Comparison of ENCODE assay signal across 9 mouse cellular contexts in the genomic region with DNA sequence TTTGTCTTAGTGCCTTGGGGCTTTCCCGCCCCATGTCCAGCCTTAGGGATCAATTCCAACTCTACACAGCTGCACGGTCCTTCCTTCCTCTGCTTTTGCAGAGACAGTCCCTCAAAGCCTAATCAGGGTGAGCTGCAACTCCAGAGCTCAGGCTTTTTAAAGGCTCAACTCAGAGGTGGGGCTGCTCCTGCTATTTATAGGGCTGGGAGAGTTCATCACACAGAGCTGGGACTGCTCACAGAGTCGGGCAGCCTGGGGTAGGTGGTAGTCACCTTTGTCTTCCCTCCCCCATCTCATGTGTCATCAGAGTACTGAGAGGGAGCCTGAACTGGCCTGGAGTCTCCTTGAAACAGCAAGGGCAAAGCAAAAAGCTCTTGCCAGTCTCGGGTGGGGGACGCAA. TPM values are rescaled to one million over a fixed set of nuclear protein-coding genes. Genes with fewer than 3 reads are reported as not detected.
DNase-seq lines count a peak whose midpoint lies in the region; ATAC-seq and TF ChIP-seq lines count a peak whose summit lies in the region.
"Had no signal": no experiment of that assay in that cellular context is flagged by ENCODE, and none has a peak within 500 bp of the region (broad histone marks: within the 10 kb centered on the region; RNA-seq: fewer than 3 reads in every experiment).

No protein-coding gene starts in this region.

- TF ChIP-seq POLR2A in cortical plate, adult 2 months (IDR thresholded peaks at IDR 0.05; ENCODE audit: extremely low read depth, insufficient read depth, low read length) = no peak

- no peaks in the 10 kb centered on the region for H3K9me3 ChIP-seq in intestine, embryonic 14.5 days (ENCODE audit: control insufficient read depth, low read length)
- H3K9me3 ChIP-seq in intestine, postnatal 0 days (ENCODE audit: control insufficient read depth) = no peaks in the 10 kb centered on the region
- no peaks in the 10 kb centered on the region for H3K9me3 ChIP-seq in limb, embryonic 15.5 days

- no peak overlapping the region for H3K4me2 ChIP-seq in intestine, embryonic 14.5 days (ENCODE audit: low read length)
- no peak overlapping the region for H3K4me2 ChIP-seq in intestine, postnatal 0 days (replicated peaks; ENCODE audit: low read depth)
- no peak overlapping the region for H3K4me2 ChIP-seq in limb, embryonic 15.5 days

- TF ChIP-seq CTCF in intestine, postnatal 0 days (IDR thresholded peaks at IDR 0.05; ENCODE audit: low read depth) = no peak
- TF ChIP-seq CTCF in cortical plate, adult 2 months (IDR thresholded peaks at IDR 0.05; ENCODE audit: extremely low read depth, insufficient read depth, low read length) = no peak

- DNase-seq in intestine, embryonic 14.5 days (ENCODE audit: low spot score) = no peak
- DNase-seq in heart, adult 9 months (ENCODE audit: low spot score in 2 of 2) = peak; percentile 83 to 87
- DNase-seq in testis, postnatal 14 days (ENCODE audit: low spot score) = no peak
- DNase-seq in lung, adult 18-20 months = no peak
- DNase-seq: cerebellum, adult 11-12 months had no signal

- no peaks in the 10 kb centered on the region for H3K27me3 ChIP-seq in intestine, embryonic 14.5 days (replicated peaks; ENCODE audit: control insufficient read depth, insufficient read depth, low read length)
- no peaks in the 10 kb centered on the region for H3K27me3 ChIP-seq in intestine, postnatal 0 days (replicated peaks; ENCODE audit: control insufficient read depth, insufficient read depth, low read length)
- H3K27me3 ChIP-seq in limb, embryonic 15.5 days = no peaks in the 10 kb centered on the region

- H3K27ac ChIP-seq in intestine, embryonic 14.5 days (ENCODE audit: low read depth) = peak overlapping the region; percentile 16
- H3K27ac ChIP-seq in intestine, postnatal 0 days (ENCODE audit: low read depth, low read length) = no peak overlapping the region
- peak overlapping the region; percentile 36 for H3K27ac ChIP-seq in cortical plate, adult 2 months (ENCODE audit: insufficient read depth, low read length)
- H3K27ac ChIP-seq in limb, embryonic 15.5 days = peak overlapping the region; percentile 75

- no peak for ATAC-seq in intestine, embryonic 14.5 days (replicated peaks; ENCODE audit: low FRiP score, low TSS enrichment, low read depth)
- no peak for ATAC-seq in intestine, postnatal 0 days
- ATAC-seq in limb, embryonic 15.5 days (ENCODE audit: insufficient number of reproducible peaks, low FRiP score, low TSS enrichment, low read depth) = 0 out of 2 replicates have a peak, but pooled peaks have one; percentile 30
- no peak for ATAC-seq in granulocyte monocyte progenitor cell, adult 5-6 weeks (replicated peaks; ENCODE audit: poor library complexity, severe bottlenecking)

- H3K4me3 ChIP-seq in intestine, embryonic 14.5 days (ENCODE audit: low read depth, low read length) = no peak overlapping the region
- no peak overlapping the region for H3K4me3 ChIP-seq in intestine, postnatal 0 days (ENCODE audit: low read depth, low read length)
- no peak overlapping the region for H3K4me3 ChIP-seq in cortical plate, adult 2 months (ENCODE audit: insufficient read depth, low read length)
- H3K4me3 ChIP-seq in limb, embryonic 15.5 days = no peak overlapping the region

- H3K9ac ChIP-seq in intestine, embryonic 14.5 days (ENCODE audit: low read length) = no peak overlapping the region
- H3K9ac ChIP-seq in intestine, postnatal 0 days (ENCODE audit: low read depth, low read length) = no peak overlapping the region
- H3K9ac ChIP-seq in limb, embryonic 15.5 days = no peak overlapping the region

- H3K4me1 ChIP-seq in intestine, embryonic 14.5 days (replicated peaks; ENCODE audit: control insufficient read depth, insufficient read depth, low read length) = peaks cover 15% of the 10 kb centered on the region; the same call in 1 of the 2 replicates
- H3K4me1 ChIP-seq in intestine, postnatal 0 days (replicated peaks; ENCODE audit: control insufficient read depth, insufficient read depth, low read length) = peaks cover 2% of the 10 kb centered on the region; the same call in 1 of the 2 replicates
- H3K4me1 ChIP-seq in cortical plate, adult 2 months (ENCODE audit: control insufficient read depth, insufficient read depth, low read length) = peaks cover 4% of the 10 kb centered on the region; the same call in 1 of the 2 replicates
- H3K4me1 ChIP-seq in limb, embryonic 15.5 days = peaks cover 48% of the 10 kb centered on the region

- WGBS in intestine, embryonic 14.5 days = 59% methylated on average over 5 of the region's 5 CpGs
- 70% methylated on average over 5 of the region's 5 CpGs for WGBS in intestine, postnatal 0 days
- WGBS in limb, embryonic 15.5 days = 59% methylated on average over 5 of the region's 5 CpGs

- peaks cover 10% of the 10 kb centered on the region for H3K36me3 ChIP-seq in intestine, embryonic 14.5 days (ENCODE audit: control insufficient read depth, insufficient read depth, low read length)
- peaks cover 26% of the 10 kb centered on the region for H3K36me3 ChIP-seq in intestine, postnatal 0 days (ENCODE audit: control insufficient read depth, insufficient read depth)
- peaks cover 8% of the 10 kb centered on the region for H3K36me3 ChIP-seq in limb, embryonic 15.5 days

RNA-seq across cellular contexts. Expression of gene Pik3c2b, which starts 22.8 kb away (rescaled TPM):
- polyA plus RNA-seq in intestine, embryonic 14.5 days (2014; fragmentation: Nextera tagmentation; extraction: Ambion mirVana) = 9.8 and 11.4 TPM in 2 replicates
- 3.1 TPM in 2 replicates for polyA plus RNA-seq in intestine, postnatal 0 days (2015; fragmentation: Nextera tagmentation; extraction: Ambion mirVana)
- 11.1 and 12.0 TPM in 2 replicates for polyA plus RNA-seq in cortical plate, adult 2 months (2012; rRNA removed)
- 6.8 and 7.5 TPM in 2 replicates for polyA plus RNA-seq in limb, embryonic 15.5 days (2015; fragmentation: Nextera tagmentation; extraction: Ambion mirVana)
- total RNA-seq in granulocyte monocyte progenitor cell, adult 5-6 weeks (2014; fragmentation: Nextera tagmentation) = 2.4 and 3.2 TPM in 2 replicates
- 1.1 and 1.4 TPM in 2 replicates for total RNA-seq in granulocyte monocyte progenitor cell, adult 5-6 weeks (2017)

RNA-seq across cellular contexts. Expression of gene Mdm4, which starts 37.9 kb away (rescaled TPM):
- 49.7 TPM in 2 replicates for polyA plus RNA-seq in intestine, embryonic 14.5 days (2014; fragmentation: Nextera tagmentation; extraction: Ambion mirVana)
- 10.0 and 13.1 TPM in 2 replicates for polyA plus RNA-seq in intestine, postnatal 0 days (2015; fragmentation: Nextera tagmentation; extraction: Ambion mirVana)
- polyA plus RNA-seq in cortical plate, adult 2 months (2012; rRNA removed) = 67.3 and 68.3 TPM in 2 replicates
- polyA plus RNA-seq in limb, embryonic 15.5 days (2015; fragmentation: Nextera tagmentation; extraction: Ambion mirVana) = 32.2 and 35.9 TPM in 2 replicates
- 92.5 and 103 TPM in 2 replicates for total RNA-seq in granulocyte monocyte progenitor cell, adult 5-6 weeks (2014; fragmentation: Nextera tagmentation)
- total RNA-seq in granulocyte monocyte progenitor cell, adult 5-6 weeks (2017) = 77.9 and 121 TPM in 2 replicates

Comparison
In these comparisons a context has a peak if more than half of its experiments do, and no peak if none do; other contexts are left out.
1. DNase-seq: peak in heart, adult 9 months (2 of 2); none in intestine, embryonic 14.5 days (single experiment), testis, postnatal 14 days (single experiment) and lung, adult 18-20 months (0 of 2).